Mouse (Mus musculus) adrenal gland (tissue): ENCODE data around the gene Lrp2.

ENCODE experiments used
- intact Hi-C: fragments of 180-260 bp; cut with DNase I; formaldehyde crosslinking; loops from one replicate; pipeline ENCODE4 v1.15.1; 2025

Gene Lrp2

GRCm38 (mm10) chr2:69405692-69406091 lies 180.2 kb downstream of the Lrp2 start:
- intact Hi-C loops: no loop called here

- intact Hi-C loops: no loop called here
Observed at GRCm38 (mm10) chr2:69402309-69402708, 183.6 kb downstream of the Lrp2 start.

GRCm38 (mm10) chr2:69401891-69402290 lies 184.0 kb downstream of the Lrp2 start:
- intact Hi-C loops: no loop called here

GRCm38 (mm10) chr2:69400866-69401604 lies 184.8 kb downstream of the Lrp2 start:
- intact Hi-C loops: no loop called here

- intact Hi-C loops: no loop called here
Observed at GRCm38 (mm10) chr2:69396760-69397435, 189.0 kb downstream of the Lrp2 start.

- intact Hi-C loops: no loop called here
Observed at GRCm38 (mm10) chr2:69395597-69396248, 190.1 kb downstream of the Lrp2 start.

- intact Hi-C loops: no loop called here
Observed at GRCm38 (mm10) chr2:69393947-69394346, 191.9 kb downstream of the Lrp2 start.

GRCm38 (mm10) chr2:69386118-69386871 lies 199.6 kb downstream of the Lrp2 start:
- intact Hi-C loops: no loop called here

- intact Hi-C loops: no loop called here
Observed at GRCm38 (mm10) chr2:69382838-69383237, 203.0 kb downstream of the Lrp2 start.

GRCm38 (mm10) chr2:69381740-69382139 lies 204.1 kb downstream of the Lrp2 start:
- intact Hi-C loops: no loop called here

- intact Hi-C loops: no loop called here
Observed at GRCm38 (mm10) chr2:69380281-69380680, 205.6 kb downstream of the Lrp2 start, which contains the start of gene Dhrs9. Gene Dhrs9, plus strand, starts transcription at chr2:69380445.

GRCm38 (mm10) chr2:69379801-69380200 lies 206.1 kb downstream of the Lrp2 start:
- intact Hi-C loops: no loop called here

GRCm38 (mm10) chr2:69376780-69377179 lies 209.1 kb downstream of the Lrp2 start:
- intact Hi-C loops: no loop called here
